Mouse (Mus musculus): ENCODE measurements around the gene Hif3a.

The Hif3a gene

DNA sequence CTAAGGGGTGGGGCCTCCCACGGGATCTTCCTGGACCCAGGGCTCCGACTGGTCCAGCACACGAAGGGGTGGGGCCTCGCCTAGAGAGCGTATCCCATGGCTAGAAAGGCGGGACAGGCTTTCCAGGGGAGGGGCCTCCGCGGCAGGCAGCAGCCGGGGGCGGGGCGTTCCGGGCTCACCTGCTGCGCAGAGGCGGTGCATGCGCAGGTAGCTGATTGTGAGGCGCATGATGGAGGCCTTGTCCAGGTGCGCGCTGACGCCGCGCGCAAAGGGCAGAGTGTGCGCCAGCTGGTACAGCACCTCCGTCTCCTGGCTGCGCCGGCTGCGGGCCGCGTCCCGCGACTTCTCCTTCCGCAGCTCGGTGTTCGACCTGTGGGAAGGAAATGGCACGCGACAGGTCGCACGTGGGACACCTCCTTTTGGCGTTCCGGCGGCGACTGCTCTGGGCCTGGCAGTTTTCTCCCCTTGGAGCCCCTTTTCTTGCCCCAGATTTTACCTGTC is 6.1 kb downstream of the Hif3a start:
- peak; percentile 95 for DNase-seq

DNA sequence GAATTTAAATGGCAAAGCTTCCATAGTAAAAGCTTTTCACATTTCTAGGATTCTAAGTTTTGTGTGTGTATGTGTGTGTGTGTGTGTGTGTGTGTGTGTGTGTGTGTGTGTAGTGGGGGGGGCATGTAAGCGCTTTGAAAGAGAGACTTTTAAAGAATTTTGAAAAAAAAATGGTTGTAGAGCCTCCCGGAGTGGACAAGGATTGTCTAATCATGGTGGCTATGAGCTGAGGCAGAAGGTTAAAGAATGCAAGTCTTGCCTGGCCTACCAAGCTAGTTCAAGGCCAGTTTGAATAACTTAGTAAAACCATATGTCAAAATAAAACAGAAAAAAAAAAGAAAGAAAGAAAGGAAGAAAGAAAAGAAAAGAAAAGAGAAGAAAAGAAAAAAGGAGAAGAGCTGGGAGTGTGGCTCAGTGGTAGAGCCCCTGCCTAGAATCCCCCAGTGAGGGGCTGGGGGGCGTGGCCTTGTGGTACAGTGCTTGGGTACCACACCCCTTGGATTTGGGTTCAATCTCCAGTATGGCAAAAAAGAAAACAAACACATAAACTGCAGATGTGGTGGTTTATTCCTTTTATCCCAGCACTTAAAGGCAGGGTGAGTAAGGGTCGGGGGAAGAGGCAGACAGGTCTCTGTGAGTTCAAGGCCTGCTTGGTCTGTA is 6.8 kb downstream of the Hif3a start:
- DNase-seq, result no peak

DNA sequence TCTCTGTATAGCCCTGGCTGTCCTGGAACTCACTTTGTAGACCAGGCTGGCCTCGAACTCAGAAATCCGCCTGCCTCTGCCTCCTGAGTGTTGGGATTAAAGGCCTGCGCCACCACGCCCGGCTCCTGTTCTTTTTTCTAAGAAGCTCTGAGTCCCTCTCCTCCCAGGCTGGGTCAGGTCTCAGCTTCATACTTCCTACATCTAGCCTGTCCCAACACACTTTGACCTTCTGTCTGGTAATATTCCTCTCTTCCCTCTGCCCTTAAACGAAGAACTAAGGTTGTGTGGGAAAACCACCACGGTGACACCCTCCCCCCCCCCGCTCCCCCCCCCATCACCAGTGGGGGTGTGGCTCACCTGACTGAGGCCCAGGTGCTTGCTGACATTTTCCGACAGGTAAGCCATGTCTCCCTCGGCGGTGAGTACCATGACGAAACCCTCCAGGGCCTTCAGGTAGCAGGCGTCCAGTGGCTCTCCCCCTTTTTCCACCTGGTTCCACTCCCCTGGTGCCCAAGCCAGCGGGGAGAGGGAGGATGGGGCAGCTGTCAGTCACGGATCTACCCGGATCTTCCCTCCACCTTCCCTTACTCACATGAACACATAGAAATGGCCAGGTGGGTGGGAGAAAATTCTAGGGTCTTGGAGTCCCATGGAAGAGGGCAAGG is 7.8 kb downstream of the Hif3a start:
- DNase-seq, result no peak

DNA sequence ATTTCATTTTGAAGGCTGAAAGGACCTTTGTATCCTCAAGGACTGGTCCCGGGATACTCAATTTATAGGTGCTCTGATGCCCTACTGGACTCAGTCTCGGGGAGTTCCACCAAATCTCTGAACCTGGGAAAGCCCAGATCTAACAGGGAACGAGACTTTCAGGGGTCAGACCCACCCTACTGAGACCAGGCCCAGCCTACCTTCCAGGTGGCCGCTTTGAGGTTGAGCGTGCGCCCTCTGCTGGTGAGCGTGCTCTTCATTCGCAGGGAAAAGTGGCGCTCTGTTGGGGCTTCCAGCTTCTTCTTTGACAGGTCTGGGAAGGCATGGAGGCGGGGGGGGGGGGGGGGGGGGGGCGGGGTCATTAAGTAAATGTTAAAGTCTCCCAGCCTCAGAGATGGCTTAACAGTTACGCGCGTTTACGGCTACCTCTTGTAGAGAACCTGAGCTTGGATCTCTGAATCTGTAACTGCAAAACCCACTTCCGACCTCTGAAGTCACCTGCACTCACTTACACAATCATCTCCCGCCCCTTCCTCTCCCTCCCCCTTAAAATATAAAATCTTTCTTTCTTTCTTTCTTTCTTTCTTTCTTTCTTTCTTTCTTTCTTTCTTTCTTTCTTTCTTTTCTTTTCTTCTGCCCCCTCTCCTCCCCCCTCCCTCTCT is 11.2 kb downstream of the Hif3a start:
- peak; percentile 82 for DNase-seq

- no peak for DNase-seq
Observed at GRCm38 (mm10) chr7:17050491-17050890, 11.7 kb downstream of the Hif3a start.

- no peak for DNase-seq
Observed at GRCm38 (mm10) chr7:17048431-17049190, 13.6 kb downstream of the Hif3a start.

DNA sequence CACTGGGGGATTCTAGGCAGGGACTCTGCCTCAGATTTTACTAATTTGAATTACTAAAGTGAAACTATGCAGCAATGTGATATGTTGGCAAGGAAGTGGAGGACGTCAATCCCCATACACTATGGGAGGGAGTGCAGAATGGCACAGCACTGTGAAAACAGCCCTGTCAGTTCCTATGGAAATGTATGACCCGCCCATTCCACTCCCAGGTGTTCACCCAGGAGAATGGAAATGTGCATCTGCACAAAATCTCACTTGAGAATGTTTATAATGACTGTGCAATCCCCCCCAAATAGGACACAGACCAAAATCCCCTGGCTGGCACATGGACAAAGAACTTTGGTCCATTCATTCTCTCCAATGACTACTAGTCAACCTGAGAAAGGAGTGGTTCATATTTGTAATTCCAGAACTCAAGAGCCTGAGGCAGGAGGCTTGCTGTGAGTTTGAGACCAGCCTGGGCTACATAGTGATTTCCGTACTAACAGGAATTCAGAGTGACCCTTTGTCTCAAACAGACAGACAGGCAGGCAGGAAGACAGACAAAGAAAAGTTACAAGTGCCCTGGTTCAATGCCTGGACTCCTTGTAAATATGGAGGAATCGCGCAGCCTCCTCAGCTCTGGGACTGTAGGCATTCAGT is 15.1 kb downstream of the Hif3a start:
- DNase-seq, result no peak

GRCm38 (mm10) chr7:17045743-17046142 is 16.5 kb downstream of the Hif3a start:
- no peak for DNase-seq

DNA sequence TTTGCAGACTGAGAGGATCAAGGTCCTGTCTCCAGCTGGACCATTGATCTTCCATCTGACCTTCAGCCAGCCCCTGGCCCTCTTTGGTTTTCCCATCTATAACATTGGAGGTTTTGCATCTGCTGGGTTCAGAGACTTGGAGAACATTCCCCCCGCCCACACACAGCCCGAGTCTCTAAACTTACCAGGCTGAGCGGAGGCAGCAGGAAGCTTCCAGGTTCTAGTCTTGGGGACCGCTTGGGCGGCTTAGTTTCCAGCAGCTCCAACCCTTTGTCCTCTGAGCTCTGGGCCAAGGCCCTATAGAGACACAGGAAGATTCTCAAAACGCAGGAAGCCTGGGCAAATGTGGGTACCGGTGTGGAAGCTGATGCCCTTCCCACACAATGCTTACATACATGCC is 22.9 kb downstream of the Hif3a start:
- DNase-seq, result no peak

- DNase-seq, result no peak
Observed at GRCm38 (mm10) chr7:17038018-17038695, 24.1 kb downstream of the Hif3a start.

GRCm38 (mm10) chr7:17030239-17030638 is 32.0 kb downstream of the Hif3a start:
- DNase-seq, result no peak

DNA sequence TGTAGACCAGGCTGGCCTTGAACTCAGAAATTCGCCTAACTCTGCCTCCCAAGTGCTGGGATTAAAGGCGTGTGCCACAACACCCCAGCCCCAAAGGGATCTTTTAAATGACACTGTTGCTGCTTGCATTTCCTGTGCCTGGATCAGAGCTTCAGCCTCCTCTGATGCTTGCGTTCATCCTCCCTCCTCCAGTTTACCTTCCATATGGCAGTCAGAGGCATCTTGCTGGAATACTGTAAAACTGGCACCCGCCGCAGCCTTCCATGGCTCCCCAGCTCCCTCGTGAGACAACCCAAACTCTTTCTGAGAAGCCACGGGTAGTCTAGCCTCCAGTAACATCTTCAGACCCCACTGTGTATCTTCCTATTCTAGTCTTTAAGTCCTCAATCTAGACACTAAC is 33.3 kb downstream of the Hif3a start:
- no peak for DNase-seq

DNA sequence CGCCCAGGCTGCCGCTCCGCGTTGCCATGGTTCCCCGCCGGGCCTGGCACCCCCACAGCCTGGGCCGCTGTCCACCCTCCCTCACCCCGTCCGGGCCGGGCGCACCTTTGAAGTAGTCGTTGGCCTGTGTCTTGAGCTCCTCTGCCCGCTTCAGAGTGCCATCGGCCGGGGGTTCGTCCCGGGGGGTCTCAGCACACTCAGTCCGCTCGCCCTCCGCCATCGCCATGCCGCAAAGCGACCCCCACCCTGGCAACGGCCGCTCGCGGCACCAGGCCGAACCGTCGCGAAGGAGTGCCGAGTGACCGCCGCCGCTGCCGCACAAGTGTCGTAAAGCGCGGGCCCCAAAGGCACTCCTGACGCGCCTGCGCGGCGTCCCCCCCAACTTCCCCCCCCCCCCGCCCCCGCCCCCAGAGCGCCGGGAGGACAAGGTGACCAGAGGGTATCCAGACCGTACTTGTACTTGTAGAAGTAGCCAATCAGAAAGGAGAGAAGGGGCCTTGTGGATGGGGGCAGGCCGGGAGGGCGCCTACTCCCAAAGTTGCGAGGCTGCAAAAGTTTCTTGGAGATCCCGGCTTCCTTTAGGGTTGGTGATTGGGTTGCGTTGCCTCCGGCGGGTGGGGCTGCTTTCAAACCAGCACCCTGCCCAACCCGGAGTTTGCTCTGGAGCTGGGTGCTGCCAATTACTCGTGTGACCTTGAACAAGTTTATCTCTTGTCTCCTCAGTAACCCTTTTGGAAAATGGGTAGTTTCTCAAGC is 34.5 kb downstream of the Hif3a start, which contains the start of gene Ppp5c:
Gene Ppp5c, minus strand, starts transcription at position 337 of the 756 bp plus-strand sequence.
- peak; percentile 95 for DNase-seq

DNA sequence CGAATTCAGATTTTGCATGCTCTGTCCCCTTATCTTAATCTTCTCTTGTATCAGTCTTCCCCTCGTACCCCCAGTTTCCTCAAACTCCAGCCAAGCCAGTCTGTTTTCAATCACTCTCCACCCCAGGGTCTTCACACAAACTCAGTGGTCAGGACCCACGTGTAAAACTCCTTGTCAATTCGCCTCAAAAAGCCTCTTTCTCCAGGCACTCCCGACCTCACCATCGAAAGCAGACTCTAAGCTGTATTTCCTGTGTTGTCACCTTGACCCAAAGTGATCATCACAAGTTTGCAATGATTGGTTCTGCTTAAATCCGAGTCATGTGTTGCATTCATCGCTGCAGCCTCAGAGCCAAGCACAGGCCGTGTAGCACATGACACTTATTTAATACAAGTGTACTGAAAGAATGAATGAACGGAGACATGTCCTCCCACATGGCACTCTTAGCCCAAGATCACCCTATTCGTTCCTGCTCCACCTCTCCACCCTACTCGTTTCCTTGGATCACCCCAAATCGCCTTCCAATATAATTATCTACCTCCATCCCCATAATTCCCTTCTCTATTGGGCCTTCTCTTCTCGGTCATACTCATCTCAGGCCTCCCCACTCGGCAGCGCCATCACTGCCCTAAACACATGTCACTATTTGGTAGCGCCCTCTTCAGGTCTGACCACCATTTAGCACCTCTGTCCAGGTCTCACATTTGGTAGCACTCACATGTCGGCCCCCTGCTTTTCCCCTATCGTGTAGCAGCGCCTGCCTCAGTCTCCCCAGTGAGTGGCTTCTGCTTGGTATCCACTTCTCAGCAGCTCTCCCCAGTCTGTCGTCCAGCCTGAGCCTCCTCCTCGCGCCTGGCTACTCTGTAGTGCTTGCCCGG is 35.3 kb downstream of the Hif3a start:
- DNase-seq, result no peak

GRCm38 (mm10) chr7:17025896-17026622 is 36.2 kb downstream of the Hif3a start:
- DNase-seq, result no peak

DNA sequence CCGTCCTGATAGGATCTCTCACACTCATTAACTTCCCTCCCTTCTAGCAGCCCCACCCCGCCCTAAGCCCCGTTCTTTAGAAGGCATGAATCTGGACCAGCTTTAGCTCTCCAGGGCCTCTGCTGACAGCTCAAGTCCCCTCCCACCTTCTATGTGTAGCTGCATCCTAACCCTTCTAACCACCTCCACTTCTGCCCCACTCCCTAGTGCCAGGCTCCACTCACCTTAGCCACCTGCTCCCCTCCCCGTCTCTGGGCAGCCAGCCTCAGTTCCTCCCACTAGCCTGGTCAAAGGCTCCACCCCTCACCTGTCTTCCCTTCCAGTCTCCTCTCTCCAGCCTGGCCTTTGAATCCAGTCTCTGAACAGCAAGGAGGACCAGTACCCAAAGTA is 36.7 kb downstream of the Hif3a start:
- DNase-seq, result no peak

GRCm38 (mm10) chr7:17024814-17025504 is 37.3 kb downstream of the Hif3a start:
- peak; percentile 72 for DNase-seq

GRCm38 (mm10) chr7:17024141-17024540 is 38.1 kb downstream of the Hif3a start:
- peak; percentile 59 for DNase-seq

GRCm38 (mm10) chr7:17023701-17024100 is 38.5 kb downstream of the Hif3a start:
- DNase-seq, result no peak

Measured in kidney, postnatal 10 days (tissue).